Mouse (Mus musculus): ENCODE results near the gene 4930453N24Rik. TPM values are rescaled to one million over a fixed set of nuclear protein-coding genes. Genes with fewer than 3 reads are reported as not detected.

Gene 4930453N24Rik
- polyA plus RNA-seq, 1 experiment: 1.4 TPM

DNA sequence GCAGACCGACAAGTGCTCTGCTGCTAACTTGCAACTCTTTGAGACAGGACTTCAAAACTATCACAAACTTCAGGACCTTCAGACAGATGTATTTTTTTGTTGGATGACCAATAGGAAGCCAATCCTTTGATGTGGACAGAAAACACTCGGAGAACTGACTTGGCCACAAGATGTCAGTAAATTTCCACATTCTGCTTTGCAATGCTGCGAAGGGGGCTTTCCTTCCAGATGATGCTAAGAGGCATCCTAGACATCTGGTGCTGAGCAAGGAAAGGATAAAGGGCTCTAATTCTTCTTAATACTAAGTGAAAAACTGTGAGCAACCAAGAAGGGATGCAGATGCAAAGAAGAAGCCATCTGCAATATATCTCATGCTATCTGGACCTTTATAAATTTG is 16.2 kb downstream of the 4930453N24Rik start:
- Histone ChIP-seq H3K27ac (ENCODE audit: insufficient read depth, low read depth, low read length) (no peak overlapping the region), H3K4me1 (ENCODE audit: control insufficient read depth, insufficient read depth, insufficient read length, low read length) (no peaks in the 10 kb centered on the region), H3K27me3 (ENCODE audit: control insufficient read depth, insufficient read depth, low read length) (no peaks in the 10 kb centered on the region), H3K36me3 (ENCODE audit: control insufficient read depth, insufficient read depth, low read length) (no peaks in the 10 kb centered on the region), H3K4me3 (ENCODE audit: low read depth, low read length) (no peak overlapping the region)
- TF ChIP-seq CTCF (IDR thresholded peaks at IDR 0.05; ENCODE audit: extremely low read depth, insufficient read length, insufficient replicate concordance, low read depth, low read length) (no peak), POLR2A (IDR thresholded peaks at IDR 0.05; ENCODE audit: low read depth, low read length) (no peak)
- 41% methylated on average over 3 of the region's 3 CpGs for WGBS

DNA sequence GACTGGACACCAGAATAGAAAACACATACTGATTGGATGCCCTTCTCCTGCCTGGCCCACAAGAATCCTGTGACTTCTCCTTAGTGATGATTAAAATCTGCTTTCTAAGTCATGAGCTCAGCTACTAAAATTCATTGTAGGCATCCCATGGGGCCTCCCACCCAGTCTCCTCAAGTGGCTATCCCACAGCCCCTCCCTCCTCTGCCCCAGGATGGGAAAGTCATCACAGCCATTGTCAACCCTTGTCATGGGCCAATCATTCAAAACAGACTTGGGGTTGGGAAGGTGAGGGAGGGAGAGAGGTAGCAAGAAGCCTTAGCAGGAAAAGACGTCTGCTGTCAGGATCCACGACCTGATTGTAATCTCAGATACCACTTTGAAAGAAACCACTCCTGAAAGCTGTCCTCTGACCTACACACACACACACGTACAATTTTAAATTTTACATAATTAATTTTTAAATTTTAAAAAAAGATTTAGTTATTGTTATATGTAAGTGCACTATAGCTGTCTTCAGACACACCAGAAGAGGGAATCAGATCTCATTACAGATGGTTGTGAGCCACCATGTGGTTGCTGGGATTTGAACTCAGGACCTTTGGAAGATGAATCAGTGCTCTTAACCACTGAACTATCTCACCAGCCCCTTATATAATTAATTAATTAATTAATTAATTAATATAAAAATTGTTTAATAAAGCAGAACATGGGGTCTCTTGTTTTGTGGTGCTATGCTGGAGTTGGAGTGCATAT is 16.8 kb downstream of the 4930453N24Rik start:
- no peaks in the 10 kb centered on the region for H3K4me1 ChIP-seq (ENCODE audit: control insufficient read depth, insufficient read depth, insufficient read length, low read length)
- H3K36me3 ChIP-seq (ENCODE audit: control insufficient read depth, insufficient read depth, low read length): no peaks in the 10 kb centered on the region
- H3K27me3 ChIP-seq (ENCODE audit: control insufficient read depth, insufficient read depth, low read length): no peaks in the 10 kb centered on the region
- WGBS: 46% methylated on average over 3 of the region's 3 CpGs
- H3K4me3 ChIP-seq (ENCODE audit: low read depth, low read length): no peak overlapping the region
- no peak overlapping the region for H3K27ac ChIP-seq (ENCODE audit: insufficient read depth, low read depth, low read length)
- TF ChIP-seq CTCF (IDR thresholded peaks at IDR 0.05; ENCODE audit: extremely low read depth, insufficient read length, insufficient replicate concordance, low read depth, low read length): no peak
- TF ChIP-seq POLR2A (IDR thresholded peaks at IDR 0.05; ENCODE audit: low read depth, low read length): no peak

DNA sequence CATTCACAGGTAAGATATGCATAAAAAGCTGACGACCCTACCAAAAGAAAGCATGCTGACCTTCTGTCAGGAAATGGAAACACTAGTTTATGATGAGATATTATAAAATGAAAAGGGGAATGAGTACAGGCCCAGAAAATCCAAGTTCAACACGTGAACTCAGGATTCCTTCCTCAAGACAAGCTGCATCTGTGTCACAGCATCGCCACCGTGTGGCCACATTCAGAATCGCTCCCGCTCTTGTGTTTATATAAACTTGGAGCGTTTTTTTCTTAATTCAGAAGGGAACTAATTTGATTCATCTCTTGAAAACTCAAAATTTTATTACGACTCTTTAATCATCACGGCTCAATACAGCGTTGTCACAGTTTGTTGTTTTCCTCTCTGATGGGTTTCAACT is 22.7 kb downstream of the 4930453N24Rik start:
- H3K4me1 ChIP-seq (ENCODE audit: control insufficient read depth, insufficient read depth, insufficient read length, low read length): no peaks in the 10 kb centered on the region
- no peak overlapping the region for H3K27ac ChIP-seq (ENCODE audit: insufficient read depth, low read depth, low read length)
- TF ChIP-seq POLR2A (IDR thresholded peaks at IDR 0.05; ENCODE audit: low read depth, low read length): no peak
- peak; percentile 93; the same call in 1 of the 2 replicates for TF ChIP-seq CTCF (IDR thresholded peaks at IDR 0.05; ENCODE audit: extremely low read depth, insufficient read length, insufficient replicate concordance, low read depth, low read length)
- no peaks in the 10 kb centered on the region for H3K27me3 ChIP-seq (ENCODE audit: control insufficient read depth, insufficient read depth, low read length)
- WGBS: 10% methylated on average over 10 of the region's 10 CpGs
- no peak overlapping the region for H3K4me3 ChIP-seq (ENCODE audit: low read depth, low read length)
- H3K36me3 ChIP-seq (ENCODE audit: control insufficient read depth, insufficient read depth, low read length): no peaks in the 10 kb centered on the region

DNA sequence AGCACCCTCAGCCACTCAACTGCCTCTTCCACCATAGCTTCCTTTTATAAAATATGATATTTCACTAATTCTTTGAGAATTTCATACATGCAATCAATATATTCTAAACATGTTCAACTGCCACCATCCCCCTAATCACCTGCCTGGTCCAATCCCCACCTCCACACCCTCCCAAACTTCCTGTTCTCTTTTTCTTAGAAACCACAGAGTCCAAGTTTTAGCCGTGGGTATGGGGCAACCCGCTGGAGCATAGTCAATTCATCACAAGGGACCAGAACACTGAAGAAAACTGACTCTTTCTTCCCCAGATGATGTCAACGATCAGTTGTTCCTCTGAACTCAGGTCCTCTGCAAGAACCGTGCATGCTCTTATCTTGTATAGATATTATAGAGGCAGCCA is 25.9 kb downstream of the 4930453N24Rik start:
- WGBS: 42% methylated on average over 4 of the region's 4 CpGs

DNA sequence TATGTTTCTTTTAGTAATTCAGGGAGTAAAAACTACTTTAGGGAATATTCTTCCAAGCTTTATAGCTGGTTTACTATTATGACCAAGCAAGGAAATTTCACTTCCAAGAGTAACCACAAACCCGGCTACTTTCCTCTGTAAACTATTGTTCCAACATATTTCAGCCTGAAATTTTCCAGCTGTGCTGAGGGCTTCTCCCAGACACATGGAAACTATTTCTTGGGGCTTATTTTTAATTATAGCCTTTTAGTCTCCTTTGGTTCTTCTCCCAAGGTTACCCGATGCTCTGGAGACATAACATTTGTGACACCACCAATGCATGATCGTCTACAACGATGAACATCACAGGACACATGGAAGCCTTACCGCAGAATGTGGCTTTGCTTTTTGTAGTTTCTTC is 33.7 kb downstream of the 4930453N24Rik start:
- 83% methylated on average over 5 of the region's 5 CpGs for WGBS
- no peaks in the 10 kb centered on the region for H3K27me3 ChIP-seq (ENCODE audit: control insufficient read depth, insufficient read depth, low read length)
- TF ChIP-seq CTCF (IDR thresholded peaks at IDR 0.05; ENCODE audit: extremely low read depth, insufficient read length, insufficient replicate concordance, low read depth, low read length) (no peak), POLR2A (IDR thresholded peaks at IDR 0.05; ENCODE audit: low read depth, low read length) (no peak)
- H3K4me3 ChIP-seq (ENCODE audit: low read depth, low read length): no peak overlapping the region
- no peaks in the 10 kb centered on the region for H3K36me3 ChIP-seq (ENCODE audit: control insufficient read depth, insufficient read depth, low read length)
- no peaks in the 10 kb centered on the region for H3K4me1 ChIP-seq (ENCODE audit: control insufficient read depth, insufficient read depth, insufficient read length, low read length)
- no peak overlapping the region for H3K27ac ChIP-seq (ENCODE audit: insufficient read depth, low read depth, low read length)

More for the DNA sequence above, 25.9 kb downstream of the 4930453N24Rik start:
- Histone ChIP-seq H3K4me1 (ENCODE audit: control insufficient read depth, insufficient read depth, insufficient read length, low read length) (no peaks in the 10 kb centered on the region), H3K4me3 (ENCODE audit: low read depth, low read length) (no peak overlapping the region), H3K27ac (ENCODE audit: insufficient read depth, low read depth, low read length) (no peak overlapping the region), H3K27me3 (ENCODE audit: control insufficient read depth, insufficient read depth, low read length) (no peaks in the 10 kb centered on the region), H3K36me3 (ENCODE audit: control insufficient read depth, insufficient read depth, low read length) (no peaks in the 10 kb centered on the region)
- TF ChIP-seq CTCF (IDR thresholded peaks at IDR 0.05; ENCODE audit: extremely low read depth, insufficient read length, insufficient replicate concordance, low read depth, low read length) (no peak), POLR2A (IDR thresholded peaks at IDR 0.05; ENCODE audit: low read depth, low read length) (no peak)

DNA sequence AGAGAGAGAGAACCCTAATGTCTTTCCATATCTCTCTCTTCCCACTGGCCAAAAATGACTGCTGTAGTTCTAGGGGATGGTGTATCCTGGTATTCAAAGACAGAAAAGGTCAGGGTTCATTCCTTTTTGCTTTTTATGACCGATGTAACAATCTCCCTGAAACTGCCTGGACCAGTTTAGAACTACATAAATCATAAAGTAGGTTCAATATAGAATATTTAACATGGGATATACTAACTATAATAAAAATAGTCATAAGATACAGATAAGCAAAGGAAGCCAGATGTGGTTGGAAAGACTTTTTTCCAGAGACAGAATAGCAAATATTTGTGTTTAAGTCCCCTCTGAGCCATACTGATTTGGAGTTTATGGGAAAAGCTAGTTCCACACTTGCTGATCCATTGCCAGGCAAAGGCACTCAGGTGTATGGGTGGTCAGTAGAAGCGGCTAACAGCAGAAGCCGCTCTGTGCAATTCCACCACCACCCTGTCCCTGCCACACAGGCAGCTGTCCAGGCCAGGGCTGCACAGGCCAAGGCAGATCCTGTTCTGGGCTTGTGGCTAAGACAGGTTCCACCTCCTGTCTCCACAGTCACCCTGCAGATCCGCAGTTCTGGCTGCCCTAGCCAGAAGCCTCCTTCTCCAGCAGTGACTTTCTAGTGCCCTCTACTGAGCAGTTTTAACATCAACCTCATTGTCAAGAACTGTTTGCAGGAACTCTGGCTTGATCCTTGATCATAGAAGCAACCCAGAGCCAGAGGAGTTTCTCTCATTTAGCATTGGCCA is 47.5 kb downstream of the 4930453N24Rik start:
- H3K27ac ChIP-seq (ENCODE audit: insufficient read depth, low read depth, low read length): no peak overlapping the region
- H3K36me3 ChIP-seq (ENCODE audit: control insufficient read depth, insufficient read depth, low read length): no peaks in the 10 kb centered on the region
- no peaks in the 10 kb centered on the region for H3K4me1 ChIP-seq (ENCODE audit: control insufficient read depth, insufficient read depth, insufficient read length, low read length)
- H3K27me3 ChIP-seq (ENCODE audit: control insufficient read depth, insufficient read depth, low read length): no peaks in the 10 kb centered on the region
- TF ChIP-seq POLR2A (IDR thresholded peaks at IDR 0.05; ENCODE audit: low read depth, low read length): no peak
- TF ChIP-seq CTCF (IDR thresholded peaks at IDR 0.05; ENCODE audit: extremely low read depth, insufficient read length, insufficient replicate concordance, low read depth, low read length): peak; percentile 27; the same call in 1 of the 2 replicates
- H3K4me3 ChIP-seq (ENCODE audit: low read depth, low read length): no peak overlapping the region
- WGBS: 24% methylated on average over 4 of the region's 4 CpGs

DNA sequence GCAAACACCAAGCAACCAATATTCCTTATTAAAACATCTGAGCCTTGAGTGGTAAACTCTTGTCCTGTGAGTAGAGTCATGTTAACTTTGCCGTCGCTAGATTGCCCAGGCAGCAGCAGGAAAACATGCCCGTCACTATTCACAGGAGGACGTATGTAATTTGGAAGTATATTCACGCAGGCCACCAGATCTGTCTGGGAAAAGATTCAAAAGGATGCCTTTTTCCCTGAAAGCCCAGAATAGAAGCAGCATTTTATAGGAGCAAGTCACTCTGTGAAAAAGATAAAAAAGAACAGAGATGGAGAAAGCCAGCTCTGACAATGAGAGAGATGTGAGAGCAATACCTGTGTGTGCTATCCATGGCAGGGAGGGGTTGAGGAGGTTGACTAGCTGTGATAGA is 49.4 kb downstream of the 4930453N24Rik start:
- Histone ChIP-seq H3K27me3 (ENCODE audit: control insufficient read depth, insufficient read depth, low read length) (no peaks in the 10 kb centered on the region), H3K36me3 (ENCODE audit: control insufficient read depth, insufficient read depth, low read length) (no peaks in the 10 kb centered on the region), H3K4me1 (ENCODE audit: control insufficient read depth, insufficient read depth, insufficient read length, low read length) (no peaks in the 10 kb centered on the region), H3K4me3 (ENCODE audit: low read depth, low read length) (no peak overlapping the region), H3K27ac (ENCODE audit: insufficient read depth, low read depth, low read length) (no peak overlapping the region)
- no peak for TF ChIP-seq POLR2A (IDR thresholded peaks at IDR 0.05; ENCODE audit: low read depth, low read length)
- TF ChIP-seq CTCF (IDR thresholded peaks at IDR 0.05; ENCODE audit: extremely low read depth, insufficient read length, insufficient replicate concordance, low read depth, low read length): no peak
- WGBS: 85% methylated on average over 5 of the region's 5 CpGs
